Mouse (Mus musculus) testis, postnatal 14 days (tissue): ENCODE data around the gene Clec10a.

Experiments
- DNase-seq: peaks from one replicate; pipeline ENCODE4 v3.0.0; 2021; ENCODE audit warnings: low spot score

Clec10a gene

GRCm38 (mm10) chr11:70185120-70185519 is 29.1 kb downstream of the Clec10a start:
- DNase-seq: no peak

- no peak for DNase-seq
Measured at GRCm38 (mm10) chr11:70189319-70190134, 33.5 kb downstream of the Clec10a start.

GRCm38 (mm10) chr11:70191188-70191587 is 35.2 kb downstream of the Clec10a start:
- no peak for DNase-seq

- DNase-seq: no peak
Measured at GRCm38 (mm10) chr11:70192157-70192556, 36.2 kb downstream of the Clec10a start.

- peak; percentile 77 for DNase-seq
Measured at GRCm38 (mm10) chr11:70193354-70194285, 37.6 kb downstream of the Clec10a start.

GRCm38 (mm10) chr11:70198332-70198731 is 42.3 kb downstream of the Clec10a start:
- DNase-seq: no peak

- DNase-seq: no peak
Measured at GRCm38 (mm10) chr11:70199107-70199506, 43.1 kb downstream of the Clec10a start.

- no peak for DNase-seq
Measured at GRCm38 (mm10) chr11:70200036-70200608, 44.1 kb downstream of the Clec10a start.

GRCm38 (mm10) chr11:70201691-70202090 is 45.7 kb downstream of the Clec10a start:
- DNase-seq: peak; percentile 67

- DNase-seq: no peak
Measured at GRCm38 (mm10) chr11:70206801-70207200, 50.8 kb downstream of the Clec10a start.

- no peak for DNase-seq
Measured at GRCm38 (mm10) chr11:70207283-70207682, 51.3 kb downstream of the Clec10a start.

- DNase-seq: no peak
Measured at GRCm38 (mm10) chr11:70208778-70209388, 52.9 kb downstream of the Clec10a start.

- DNase-seq: no peak
Measured at GRCm38 (mm10) chr11:70210681-70211080, 54.7 kb downstream of the Clec10a start.

- no peak for DNase-seq
Measured at GRCm38 (mm10) chr11:70211972-70212371, 56.0 kb downstream of the Clec10a start.

GRCm38 (mm10) chr11:70212423-70212822 is 56.4 kb downstream of the Clec10a start, which contains the start of gene Slc16a11:
Slc16a11 (plus strand) TSS chr11:70212752.
- no peak for DNase-seq

- DNase-seq: no peak
Measured at GRCm38 (mm10) chr11:70212896-70213295, 56.9 kb downstream of the Clec10a start.

- DNase-seq: no peak
Measured at GRCm38 (mm10) chr11:70213736-70214135, 57.7 kb downstream of the Clec10a start.

- no peak for DNase-seq
Measured at GRCm38 (mm10) chr11:70214191-70214855, 58.3 kb downstream of the Clec10a start.

- DNase-seq: no peak
Measured at GRCm38 (mm10) chr11:70214856-70215209, 58.8 kb downstream of the Clec10a start.

- no peak for DNase-seq
Measured at GRCm38 (mm10) chr11:70215301-70215700, 59.3 kb downstream of the Clec10a start.

- DNase-seq: no peak
Measured at GRCm38 (mm10) chr11:70216103-70216502, 60.1 kb downstream of the Clec10a start.
